Mouse (Mus musculus): ENCODE data around the gene Upp2. TPM values are rescaled to one million over a fixed set of nuclear protein-coding genes. Genes with fewer than 3 reads are reported as not detected.

The Upp2 gene
- total RNA-seq, 1 experiment = 0.67 TPM

- in situ Hi-C loops (cut with MboI; ENCODE audit: low sequenced_read_pairs in 2 of 2, unreplicated experiment in 2 of 2) = no loop called here
- TF ChIP-seq HCFC1 (IDR thresholded peaks at IDR 0.05; ENCODE audit: borderline replicate concordance, insufficient read depth, low read length) (no peak), MAFK (IDR thresholded peaks at IDR 0.05; ENCODE audit: insufficient read depth, low read depth, low read length) (no peak)
- no peak overlapping the region for H3K9ac ChIP-seq (ENCODE audit: insufficient read depth, low read depth, low read length, poor library complexity, severe bottlenecking)
Observed at GRCm38 (mm10) chr2:58628993-58629392, 61.9 kb downstream of the Upp2 start.

GRCm38 (mm10) chr2:58629440-58629839 lies 62.3 kb downstream of the Upp2 start:
- Histone ChIP-seq H3K4me3 (ENCODE audit: insufficient read depth in 1 of 2, low read depth in 1 of 2, low read length in 2 of 2, poor library complexity in 1 of 2, severe bottlenecking in 1 of 2) (no peak overlapping the region), H3K27ac (ENCODE audit: insufficient read depth, low read depth, low read length, poor library complexity, severe bottlenecking) (no peak overlapping the region), H3K36me3 (ENCODE audit: control insufficient read depth, insufficient read depth, low read length, poor library complexity, severe bottlenecking) (no peaks in the 10 kb centered on the region), H3K4me1 (ENCODE audit: control insufficient read depth in 2 of 2, insufficient read depth in 2 of 2, low read length in 2 of 2, poor library complexity in 1 of 2) (peaks cover 7 to 31% of the 10 kb centered on the region in 2 experiments), H3K9ac (ENCODE audit: insufficient read depth, low read depth, low read length, poor library complexity, severe bottlenecking) (no peak overlapping the region), H3K9me3 (ENCODE audit: control insufficient read depth, insufficient read depth, low read depth, low read length) (no peaks in the 10 kb centered on the region)
- no peak for DNase-seq (ENCODE audit: low read depth, low spot score)
- TF ChIP-seq CHD2 (IDR thresholded peaks at IDR 0.05; ENCODE audit: low read depth, low read length) (no peak), ZC3H11A (IDR thresholded peaks at IDR 0.05; ENCODE audit: borderline replicate concordance, low read depth, low read length) (no peak)
- in situ Hi-C loops (cut with MboI; ENCODE audit: low sequenced_read_pairs in 2 of 2, unreplicated experiment in 2 of 2) = no loop called here

More at GRCm38 (mm10) chr2:58628993-58629392, 61.9 kb downstream of the Upp2 start:
- Histone ChIP-seq H3K27ac (ENCODE audit: insufficient read depth, low read depth, low read length, poor library complexity, severe bottlenecking) (no peak overlapping the region; the same call in 1 of the 2 replicates), H3K4me1 (ENCODE audit: control insufficient read depth in 2 of 2, insufficient read depth in 2 of 2, low read length in 2 of 2, poor library complexity in 1 of 2) (peaks cover 7 to 31% of the 10 kb centered on the region in 2 experiments), H3K4me3 (ENCODE audit: insufficient read depth in 1 of 2, low read depth in 1 of 2, low read length in 2 of 2, poor library complexity in 1 of 2, severe bottlenecking in 1 of 2) (no peak overlapping the region), H3K36me3 (ENCODE audit: control insufficient read depth, insufficient read depth, low read length, poor library complexity, severe bottlenecking) (no peaks in the 10 kb centered on the region), H3K9me3 (ENCODE audit: control insufficient read depth, insufficient read depth, low read depth, low read length) (no peaks in the 10 kb centered on the region)
- DNase-seq (ENCODE audit: low read depth, low spot score) = no peak

- H3K27ac ChIP-seq (ENCODE audit: insufficient read depth, low read depth, low read length, poor library complexity, severe bottlenecking) = no peak overlapping the region
- H3K9me3 ChIP-seq (ENCODE audit: control insufficient read depth, insufficient read depth, low read depth, low read length) = no peaks in the 10 kb centered on the region
- in situ Hi-C loops (cut with MboI; ENCODE audit: low sequenced_read_pairs in 2 of 2, unreplicated experiment in 2 of 2) = no loop called here
- H3K36me3 ChIP-seq (ENCODE audit: control insufficient read depth, insufficient read depth, low read length, poor library complexity, severe bottlenecking) = no peaks in the 10 kb centered on the region
- peaks cover 2 to 9% of the 10 kb centered on the region in 2 experiments; a peak in 2 of 4 replicates for H3K4me1 ChIP-seq (ENCODE audit: control insufficient read depth in 2 of 2, insufficient read depth in 2 of 2, low read length in 2 of 2, poor library complexity in 1 of 2)
- H3K9ac ChIP-seq (ENCODE audit: insufficient read depth, low read depth, low read length, poor library complexity, severe bottlenecking) = no peak overlapping the region
- no peak overlapping the region for H3K4me3 ChIP-seq (ENCODE audit: insufficient read depth in 1 of 2, low read depth in 1 of 2, low read length in 2 of 2, poor library complexity in 1 of 2, severe bottlenecking in 1 of 2)
- no peak for DNase-seq (ENCODE audit: low read depth, low spot score)
- TF ChIP-seq ZC3H11A (IDR thresholded peaks at IDR 0.05; ENCODE audit: borderline replicate concordance, low read depth, low read length) (no peak), MAFK (IDR thresholded peaks at IDR 0.05; ENCODE audit: insufficient read depth, low read depth, low read length) (no peak), ZNF384 (IDR thresholded peaks at IDR 0.05; ENCODE audit: low read depth, low read length) (no peak), CHD2 (IDR thresholded peaks at IDR 0.05; ENCODE audit: low read depth, low read length) (no peak), HCFC1 (IDR thresholded peaks at IDR 0.05; ENCODE audit: borderline replicate concordance, insufficient read depth, low read length) (no peak)
Observed at GRCm38 (mm10) chr2:58633791-58634190, 66.7 kb downstream of the Upp2 start.

GRCm38 (mm10) chr2:58641761-58642555 lies 74.9 kb downstream of the Upp2 start:
- H3K9me3 ChIP-seq (ENCODE audit: control insufficient read depth, insufficient read depth, low read depth, low read length) = no peaks in the 10 kb centered on the region
- H3K4me1 ChIP-seq (ENCODE audit: control insufficient read depth in 2 of 2, insufficient read depth in 2 of 2, low read length in 2 of 2, poor library complexity in 1 of 2) = peaks cover 0 to 2% of the 10 kb centered on the region in 2 experiments; a peak in 2 of 4 replicates
- no peak overlapping the region for H3K27ac ChIP-seq (ENCODE audit: insufficient read depth, low read depth, low read length, poor library complexity, severe bottlenecking)
- H3K9ac ChIP-seq (ENCODE audit: insufficient read depth, low read depth, low read length, poor library complexity, severe bottlenecking) = no peak overlapping the region
- no peak overlapping the region for H3K4me3 ChIP-seq (ENCODE audit: insufficient read depth in 1 of 2, low read depth in 1 of 2, low read length in 2 of 2, poor library complexity in 1 of 2, severe bottlenecking in 1 of 2)
- TF ChIP-seq CHD2 (IDR thresholded peaks at IDR 0.05; ENCODE audit: low read depth, low read length) = no peak
- no peak for TF ChIP-seq ZNF384 (IDR thresholded peaks at IDR 0.05; ENCODE audit: low read depth, low read length)
- no peak for TF ChIP-seq MAFK (IDR thresholded peaks at IDR 0.05; ENCODE audit: insufficient read depth, low read depth, low read length)
- no peak for TF ChIP-seq HCFC1 (IDR thresholded peaks at IDR 0.05; ENCODE audit: borderline replicate concordance, insufficient read depth, low read length)
- no peak for TF ChIP-seq ZC3H11A (IDR thresholded peaks at IDR 0.05; ENCODE audit: borderline replicate concordance, low read depth, low read length)
- in situ Hi-C loops (cut with MboI; ENCODE audit: low sequenced_read_pairs in 2 of 2, unreplicated experiment in 2 of 2) = no loop called here
- no peak for DNase-seq (ENCODE audit: low read depth, low spot score)
- H3K36me3 ChIP-seq (ENCODE audit: control insufficient read depth, insufficient read depth, low read length, poor library complexity, severe bottlenecking) = no peaks in the 10 kb centered on the region
